8 mouse cellular contexts compared by ENCODE assay signal in the genomic region with DNA sequence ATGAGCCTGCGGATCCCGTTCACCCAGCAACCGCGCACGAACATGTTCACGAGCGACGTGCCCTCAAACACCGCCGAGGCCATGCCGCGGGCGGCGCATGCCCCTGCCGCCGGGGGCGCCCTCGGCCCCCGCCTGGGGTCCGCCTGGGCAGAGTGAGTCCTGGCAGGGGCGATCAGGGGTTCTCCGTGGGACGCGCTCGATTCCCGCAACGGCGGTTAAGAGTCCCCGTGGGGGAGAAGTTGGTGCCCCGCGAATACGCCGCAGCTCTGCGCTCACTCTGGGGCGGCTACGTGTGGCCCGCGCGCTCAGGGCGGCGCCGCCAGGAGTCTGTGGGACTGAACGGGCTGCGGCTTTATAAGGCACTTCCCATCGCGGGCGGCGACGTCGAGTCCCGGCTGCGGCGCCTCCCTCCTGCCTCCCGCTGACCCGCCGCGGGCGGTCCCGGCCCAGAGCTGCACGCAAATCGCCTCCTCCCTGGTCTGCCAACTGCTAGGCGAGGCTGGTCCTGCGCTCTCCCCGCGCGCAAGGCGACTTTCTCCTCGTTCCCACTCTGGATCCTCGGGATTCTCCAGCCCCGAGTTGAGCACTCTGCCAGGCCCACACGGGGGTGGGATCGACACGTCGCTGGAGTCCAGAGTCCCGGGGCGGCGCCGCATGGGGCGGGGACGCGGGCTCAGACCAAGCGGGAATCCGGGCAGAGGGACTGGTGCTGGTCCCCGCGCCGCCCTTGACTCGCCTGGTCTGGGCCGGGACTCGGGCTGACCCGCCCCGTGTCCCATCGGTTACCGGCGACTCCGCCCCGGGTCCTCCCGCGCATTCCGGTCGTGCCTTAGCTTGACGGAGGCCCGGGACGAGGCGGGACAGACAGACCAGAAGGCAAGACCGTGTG. TPM values are rescaled to one million over a fixed set of nuclear protein-coding genes. Genes with fewer than 3 reads are reported as not detected.
DNase-seq lines count a peak whose midpoint lies in the region; ATAC-seq lines count a peak whose summit lies in the region.

No protein-coding gene starts in this region.

- H3K9ac ChIP-seq in embryonic facial prominence, embryonic 14.5 days (ENCODE audit: low read depth, low read length): peak overlapping the region; percentile 80
- peak overlapping the region; percentile 60 for H3K9ac ChIP-seq in liver, embryonic 12.5 days
- peak overlapping the region; percentile 53 for H3K9ac ChIP-seq in stomach, embryonic 14.5 days (replicated peaks; ENCODE audit: low read depth, low read length)

- 0% methylated on average over 47 of the region's 105 CpGs for WGBS in embryonic facial prominence, embryonic 14.5 days
- WGBS in heart, embryonic 10.5 days: under 1% methylated on average over 105 of the region's 105 CpGs
- WGBS in liver, embryonic 12.5 days (ENCODE audit: insufficient replicate concordance): under 1% methylated on average over 105 of the region's 105 CpGs
- under 1% methylated on average over 105 of the region's 105 CpGs for WGBS in stomach, embryonic 14.5 days

- H3K36me3 ChIP-seq in embryonic facial prominence, embryonic 14.5 days (ENCODE audit: control insufficient read depth, insufficient read depth, low read length): no peaks in the 10 kb centered on the region
- no peaks in the 10 kb centered on the region for H3K36me3 ChIP-seq in heart, embryonic 10.5 days
- H3K36me3 ChIP-seq in liver, embryonic 12.5 days: no peaks in the 10 kb centered on the region
- H3K36me3 ChIP-seq in stomach, embryonic 14.5 days (ENCODE audit: control insufficient read depth, insufficient read depth, low read length): no peaks in the 10 kb centered on the region

- peaks cover 21% of the 10 kb centered on the region for H3K4me1 ChIP-seq in embryonic facial prominence, embryonic 14.5 days (ENCODE audit: control insufficient read depth, insufficient read depth, low read length)
- H3K4me1 ChIP-seq in heart, embryonic 10.5 days: peaks cover 39% of the 10 kb centered on the region
- H3K4me1 ChIP-seq in liver, embryonic 12.5 days: peaks cover 16% of the 10 kb centered on the region; the same call in 1 of the 2 replicates
- peaks cover 9% of the 10 kb centered on the region for H3K4me1 ChIP-seq in stomach, embryonic 14.5 days (ENCODE audit: control insufficient read depth, insufficient read depth, low read length)

- peak; percentile 77 for DNase-seq in adrenal gland, postnatal 10 days
- DNase-seq in embryonic facial prominence, embryonic 14.5 days (ENCODE audit: low spot score): peak; percentile 80
- peak; percentile 82 for DNase-seq in heart, embryonic 10.5 days (ENCODE audit: low spot score)
- DNase-seq in kidney, adult 8-10 months: peak; percentile 72 to 73
- peak; percentile 15 to 66 for DNase-seq in natural killer cell, adult 2 months (ENCODE audit: low spot score in 2 of 2)

- peak overlapping the region; percentile 68 for H3K4me3 ChIP-seq in embryonic facial prominence, embryonic 14.5 days (ENCODE audit: low read depth, low read length)
- peak overlapping the region; percentile 78 for H3K4me3 ChIP-seq in heart, embryonic 10.5 days
- peak overlapping the region; percentile 59 for H3K4me3 ChIP-seq in liver, embryonic 12.5 days
- peak overlapping the region; percentile 55 for H3K4me3 ChIP-seq in stomach, embryonic 14.5 days (ENCODE audit: low read depth, low read length)

- peak; percentile 78 for ATAC-seq in embryonic facial prominence, embryonic 14.5 days (ENCODE audit: low read depth)
- ATAC-seq in liver, embryonic 12.5 days: peak; percentile 75
- peak; percentile 74 for ATAC-seq in stomach, embryonic 14.5 days (ENCODE audit: insufficient number of reproducible peaks, insufficient read depth, low FRiP score, low read depth)
- ATAC-seq in cerebellum, adult (ENCODE audit: insufficient number of reproducible peaks, low FRiP score, low TSS enrichment): no peak

- peaks cover 3% of the 10 kb centered on the region; the same call in 1 of the 2 replicates for H3K27me3 ChIP-seq in embryonic facial prominence, embryonic 14.5 days (replicated peaks; ENCODE audit: control insufficient read depth, insufficient read depth, low read length)
- peaks cover 30% of the 10 kb centered on the region for H3K27me3 ChIP-seq in heart, embryonic 10.5 days (ENCODE audit: insufficient read depth, poor library complexity, severe bottlenecking)
- peaks cover 82% of the 10 kb centered on the region for H3K27me3 ChIP-seq in liver, embryonic 12.5 days (replicated peaks)
- H3K27me3 ChIP-seq in stomach, embryonic 14.5 days (ENCODE audit: control insufficient read depth, insufficient read depth, low read length): no peaks in the 10 kb centered on the region

- peak overlapping the region; percentile 86 for H3K27ac ChIP-seq in embryonic facial prominence, embryonic 14.5 days (replicated peaks; ENCODE audit: low read depth, low read length)
- peak overlapping the region; percentile 91 for H3K27ac ChIP-seq in heart, embryonic 10.5 days
- H3K27ac ChIP-seq in liver, embryonic 12.5 days: peak overlapping the region; percentile 81
- H3K27ac ChIP-seq in stomach, embryonic 14.5 days (ENCODE audit: low read length): peak overlapping the region; percentile 76; the same call in 1 of the 2 replicates

- H3K4me2 ChIP-seq in embryonic facial prominence, embryonic 14.5 days (ENCODE audit: low read depth, low read length): peak overlapping the region; percentile 87
- peak overlapping the region; percentile 66 for H3K4me2 ChIP-seq in liver, embryonic 12.5 days
- peak overlapping the region; percentile 94 for H3K4me2 ChIP-seq in stomach, embryonic 14.5 days (replicated peaks; ENCODE audit: low read depth, low read length)

- H3K9me3 ChIP-seq in embryonic facial prominence, embryonic 14.5 days (ENCODE audit: control insufficient read depth, low read length): no peaks in the 10 kb centered on the region
- H3K9me3 ChIP-seq in heart, embryonic 10.5 days: no peaks in the 10 kb centered on the region
- H3K9me3 ChIP-seq in liver, embryonic 12.5 days (replicated peaks): no peaks in the 10 kb centered on the region
- H3K9me3 ChIP-seq in stomach, embryonic 14.5 days (ENCODE audit: control insufficient read depth, low read depth, low read length): no peaks in the 10 kb centered on the region

RNA-seq across cellular contexts. Expression of a gene that starts 0.7 kb away (rescaled TPM):
- total RNA-seq in adrenal gland, postnatal 10 days (2021): 10 to 100 TPM; 10.8 to 17.8 TPM
- polyA plus RNA-seq in embryonic facial prominence, embryonic 14.5 days (2014; fragmentation: Nextera tagmentation; extraction: Ambion mirVana): 31.0 and 33.5 TPM in 2 replicates
- polyA plus RNA-seq in heart, embryonic 10.5 days (2016; fragmentation: Nextera tagmentation; extraction: Ambion mirVana): 11.2 and 11.7 TPM in 2 replicates
- 10.6 and 12.8 TPM in 2 replicates for polyA plus RNA-seq in liver, embryonic 12.5 days (2016; fragmentation: Nextera tagmentation; extraction: Ambion mirVana)
- 11.8 and 12.5 TPM in 2 replicates for polyA plus RNA-seq in stomach, embryonic 14.5 days (2014; fragmentation: Nextera tagmentation; extraction: Ambion mirVana)
